Mouse (Mus musculus) cerebellum, adult 9-10 months (tissue): ENCODE measurements around the gene Pitx1.

Source experiments
- DNase-seq: peaks from one replicate; pipeline ENCODE4 v3.0.0; 2022

The Pitx1 gene

DNA sequence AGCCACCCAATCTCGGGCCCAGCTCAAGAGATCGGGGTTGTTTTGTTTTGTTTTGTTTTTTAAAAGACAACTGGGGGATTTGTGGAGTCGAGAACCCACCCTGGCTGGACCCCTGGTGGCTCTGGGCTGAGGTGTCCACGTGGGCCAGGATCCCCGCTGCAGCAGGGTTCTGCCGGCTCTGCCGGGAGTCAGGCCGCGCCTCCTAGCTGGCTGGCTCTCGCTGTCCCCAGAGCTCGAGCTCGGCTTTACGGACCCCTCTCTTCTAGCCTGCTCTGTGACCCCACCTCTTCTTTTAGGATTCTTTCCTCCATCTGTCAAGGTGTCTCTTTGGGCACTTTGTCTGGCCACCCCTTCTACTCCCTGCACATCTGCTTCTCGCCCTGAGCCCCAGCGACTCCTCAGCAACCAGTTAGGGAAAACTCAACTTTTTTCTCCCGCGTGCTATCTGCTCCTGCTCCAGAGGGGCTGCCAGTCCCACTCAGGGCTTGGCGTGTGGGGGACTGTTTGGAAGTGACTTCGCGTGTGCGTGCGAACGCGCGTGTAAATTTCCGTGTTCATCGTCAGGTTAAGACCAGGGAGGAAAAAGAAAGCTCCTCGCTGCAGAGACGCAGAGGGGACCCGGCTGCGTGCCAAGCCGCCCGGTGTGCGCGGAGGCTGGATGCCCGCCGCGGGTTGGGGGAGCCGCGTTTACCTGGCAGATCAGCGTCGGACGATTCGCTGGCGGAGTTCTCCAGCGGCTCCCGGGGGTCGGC lies 5.7 kb downstream of the Pitx1 start:
- no peak for DNase-seq

DNA sequence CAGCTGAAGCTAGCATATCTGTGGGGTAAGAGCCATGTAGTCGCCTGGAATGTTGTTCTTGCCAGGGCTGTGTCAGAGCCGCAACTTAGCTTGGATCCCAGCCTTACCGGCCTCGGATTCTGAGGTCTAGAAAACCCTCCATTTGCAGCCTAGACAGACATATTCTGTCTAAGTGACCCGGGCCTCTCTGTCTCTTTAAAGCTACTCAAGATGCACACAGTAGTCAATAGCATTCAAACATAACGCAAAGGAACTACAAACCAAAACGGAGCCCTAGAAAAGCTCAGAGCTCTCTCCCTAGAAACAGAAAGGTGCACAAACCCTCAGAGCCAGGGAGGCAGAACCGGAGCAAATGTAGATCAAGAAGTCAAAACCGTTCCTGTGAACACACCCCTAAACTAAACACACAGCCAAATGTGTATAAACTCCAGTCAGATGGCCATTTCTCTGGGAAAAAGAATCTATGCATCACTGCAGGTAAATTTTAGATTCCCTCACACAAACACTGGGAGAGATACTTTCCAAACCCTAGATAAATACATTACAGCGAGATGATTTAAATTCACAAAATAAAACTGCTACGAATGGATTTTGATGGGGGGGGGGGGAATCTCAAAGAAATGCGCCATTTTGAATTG lies 6.9 kb downstream of the Pitx1 start:
- DNase-seq = no peak

DNA sequence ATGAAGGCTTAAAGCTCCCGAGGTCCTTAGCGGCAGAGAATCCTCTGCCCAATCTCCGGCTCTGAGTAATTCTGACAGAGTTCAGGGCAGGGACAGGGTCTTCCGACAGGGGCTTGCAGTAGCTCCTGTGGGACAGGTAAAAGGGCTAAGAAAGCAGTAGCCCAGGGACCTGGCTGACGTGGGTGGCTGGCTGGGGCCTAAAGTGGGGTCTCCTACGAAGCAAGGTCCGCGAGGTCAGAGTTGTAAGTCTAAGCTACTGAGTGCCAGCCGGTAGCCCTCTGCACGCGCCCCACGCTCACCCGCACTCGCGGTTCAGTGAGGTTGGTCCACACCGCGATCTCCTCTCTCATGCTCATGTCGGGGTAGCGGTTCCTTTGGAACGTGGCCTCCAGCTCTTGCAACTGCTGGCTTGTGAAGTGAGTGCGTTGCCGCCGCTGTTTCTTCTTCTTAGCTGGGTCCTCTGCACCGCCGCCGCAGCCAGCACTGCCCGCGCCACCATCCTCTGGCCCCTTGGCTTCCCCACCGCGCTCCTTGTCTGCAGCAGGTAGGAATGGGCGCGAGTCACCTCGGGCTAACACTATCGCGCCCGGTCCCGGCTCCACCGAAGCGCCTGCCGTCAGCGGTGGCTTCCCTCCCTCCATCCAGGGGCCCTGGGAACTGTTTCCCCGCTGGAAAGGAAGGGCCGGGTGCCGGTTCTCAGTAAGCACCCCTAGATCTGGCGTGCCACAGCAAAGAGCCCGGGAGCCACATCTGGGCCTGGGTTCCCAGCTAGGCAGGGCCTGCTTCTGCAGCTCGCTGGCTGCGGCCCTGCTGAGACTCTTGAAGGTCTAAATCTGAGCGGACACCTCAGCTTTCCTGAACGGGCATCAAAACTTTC lies 7.6 kb downstream of the Pitx1 start:
- DNase-seq = no peak

DNA sequence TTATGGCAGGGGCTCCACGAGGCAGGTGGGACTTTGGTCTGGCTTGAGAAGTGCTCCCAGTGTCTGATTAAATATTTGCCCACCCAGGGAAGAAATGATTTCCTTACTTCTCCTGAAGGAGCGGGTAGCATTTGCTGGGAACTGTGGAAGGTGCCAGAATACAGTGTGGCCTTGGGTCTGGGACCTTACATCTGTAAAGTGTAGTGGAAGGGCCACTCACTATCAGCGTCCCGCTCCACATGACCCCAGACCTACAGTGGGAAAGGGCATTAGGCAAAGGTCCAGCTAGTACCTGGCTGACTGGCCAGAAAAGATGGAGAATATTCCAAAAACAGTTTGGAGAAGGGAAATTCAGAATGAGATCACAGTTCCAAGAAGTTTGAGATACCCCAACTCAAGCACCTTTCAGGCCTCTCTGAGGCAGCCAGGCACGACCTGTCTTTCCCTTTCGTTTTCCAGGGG lies 8.3 kb downstream of the Pitx1 start:
- DNase-seq = no peak

DNA sequence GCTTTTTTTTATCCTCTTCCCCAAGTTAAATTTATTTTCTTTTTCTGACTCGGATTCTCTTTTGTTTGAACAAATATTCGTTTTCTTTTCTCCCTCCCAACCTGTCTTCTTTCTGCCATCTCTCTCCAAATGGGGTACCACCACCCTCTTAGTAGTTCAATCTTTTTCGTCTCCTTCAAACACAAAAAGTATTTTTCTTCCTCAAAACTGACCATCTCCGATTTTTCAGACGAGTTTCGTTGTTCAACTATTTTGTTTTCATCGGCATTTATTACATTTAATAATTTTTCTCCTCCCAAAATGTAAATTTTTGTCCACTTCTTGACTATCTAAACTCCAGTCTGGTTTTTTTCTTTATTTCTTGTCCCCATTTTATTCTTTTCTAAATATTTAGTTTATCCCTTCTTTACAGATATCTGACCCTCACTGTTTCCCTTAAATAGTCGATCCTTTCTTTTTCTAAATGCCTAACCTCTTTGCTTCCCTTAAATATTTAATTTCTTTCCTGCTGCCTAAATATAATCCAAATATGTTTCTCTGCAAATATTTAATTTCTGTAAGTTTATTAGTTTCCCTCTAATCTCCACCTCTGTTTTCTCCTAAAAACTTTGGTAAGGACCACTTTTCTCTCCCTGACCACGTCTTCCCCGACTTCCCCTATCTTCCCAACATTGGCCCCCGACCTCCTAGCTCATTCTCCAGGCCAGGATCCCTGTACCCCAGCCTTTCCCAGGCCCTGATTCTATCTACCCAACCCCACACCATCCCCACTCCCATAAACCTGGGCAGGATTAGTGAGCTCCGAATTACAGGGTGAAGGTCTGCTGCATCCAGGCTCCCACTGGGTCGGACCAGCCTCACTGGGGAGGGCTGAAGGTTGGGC lies 9.0 kb downstream of the Pitx1 start:
- no peak for DNase-seq

DNA sequence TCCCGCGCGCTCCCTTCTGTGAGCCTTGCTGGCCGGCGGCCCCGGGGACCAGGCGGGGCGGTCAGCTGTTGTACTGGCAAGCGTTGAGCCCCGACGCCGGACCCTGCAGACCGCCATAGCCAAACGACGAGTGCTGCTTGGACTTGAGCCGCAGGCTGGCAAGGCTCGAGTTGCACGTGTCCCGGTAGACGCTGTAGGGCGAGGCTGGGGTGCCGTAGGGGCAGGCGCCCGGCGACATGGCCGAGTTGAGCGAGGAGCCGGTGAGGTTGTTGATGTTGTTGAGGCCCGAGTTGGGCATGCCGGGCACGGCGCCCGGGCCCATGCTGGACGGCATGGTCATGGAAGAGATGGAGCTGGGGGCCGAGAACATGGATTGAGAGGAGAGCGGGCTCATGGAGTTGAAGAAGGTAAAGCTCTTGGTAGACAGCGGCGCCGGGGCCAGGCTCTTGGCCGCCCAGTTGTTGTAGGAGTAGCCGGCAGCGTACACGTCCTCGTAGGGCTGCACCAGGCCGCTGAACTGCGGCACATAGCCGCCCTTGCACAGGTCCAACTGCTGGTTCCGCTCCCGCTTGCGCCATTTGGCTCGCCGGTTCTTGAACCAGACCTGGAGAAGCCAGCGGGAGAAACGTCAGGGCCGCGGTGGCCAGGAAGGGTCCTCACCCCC lies 9.9 kb downstream of the Pitx1 start:
- no peak for DNase-seq

DNA sequence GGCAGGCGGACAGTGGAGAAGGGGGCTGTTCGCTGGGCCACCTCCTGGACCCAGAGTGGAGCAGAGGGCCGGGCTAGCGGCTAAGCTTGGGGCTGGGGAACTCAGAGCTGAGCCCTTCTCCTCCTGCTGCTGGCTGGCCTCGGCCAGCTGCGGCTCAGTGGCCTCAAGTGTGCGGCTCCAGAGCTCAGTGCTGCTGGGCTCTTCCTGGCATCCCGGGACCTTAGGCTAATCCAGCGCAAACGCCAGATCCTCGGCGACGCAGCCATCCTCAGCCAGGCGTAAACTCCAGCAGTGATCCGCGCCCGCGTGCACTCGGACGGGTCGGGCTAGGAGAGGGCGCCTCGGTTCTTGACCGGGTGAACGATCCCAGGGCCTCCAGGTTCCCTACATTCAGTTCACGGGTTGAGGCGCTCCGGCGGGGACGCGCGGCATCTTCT lies 10.7 kb downstream of the Pitx1 start:
- DNase-seq = no peak

DNA sequence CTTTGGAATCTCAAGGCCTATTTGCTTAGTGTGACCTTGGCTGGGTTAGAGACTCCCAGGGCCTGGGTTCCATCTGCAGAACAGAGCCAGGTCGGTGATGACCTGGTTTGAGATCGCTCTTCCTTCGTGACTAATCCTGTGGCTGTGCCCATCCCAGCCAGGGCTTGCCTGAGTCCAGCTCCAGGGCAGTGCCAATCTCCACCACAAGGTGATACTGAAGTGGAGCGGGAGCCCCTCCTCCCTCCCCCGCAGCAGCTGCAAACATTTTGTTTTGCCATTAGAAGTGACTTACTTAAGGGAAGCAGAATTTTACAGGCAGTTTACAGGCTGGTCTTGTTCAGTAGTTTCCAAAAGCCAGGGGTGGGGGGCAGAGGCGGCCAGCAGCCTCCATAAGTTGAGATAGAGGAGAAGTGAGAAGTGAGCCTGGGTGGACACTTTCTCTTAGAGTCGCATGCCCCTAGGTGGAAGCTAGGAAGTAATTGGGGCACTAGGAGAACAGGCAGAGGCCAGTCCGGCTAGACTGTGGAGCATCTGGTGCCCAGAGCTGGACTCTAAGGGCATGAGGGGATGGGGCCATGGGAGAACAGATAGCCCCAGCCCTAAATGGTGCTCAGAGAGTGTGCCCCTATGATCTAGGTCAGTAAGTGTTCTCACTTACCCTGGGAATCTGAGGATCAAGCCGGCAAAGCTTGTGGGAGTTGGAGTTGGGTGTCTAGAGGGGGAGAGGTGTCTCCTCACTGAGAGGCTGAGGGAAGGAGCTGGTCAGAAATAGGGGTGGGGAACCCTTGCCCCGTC lies 11.6 kb downstream of the Pitx1 start:
- DNase-seq = no peak

DNA sequence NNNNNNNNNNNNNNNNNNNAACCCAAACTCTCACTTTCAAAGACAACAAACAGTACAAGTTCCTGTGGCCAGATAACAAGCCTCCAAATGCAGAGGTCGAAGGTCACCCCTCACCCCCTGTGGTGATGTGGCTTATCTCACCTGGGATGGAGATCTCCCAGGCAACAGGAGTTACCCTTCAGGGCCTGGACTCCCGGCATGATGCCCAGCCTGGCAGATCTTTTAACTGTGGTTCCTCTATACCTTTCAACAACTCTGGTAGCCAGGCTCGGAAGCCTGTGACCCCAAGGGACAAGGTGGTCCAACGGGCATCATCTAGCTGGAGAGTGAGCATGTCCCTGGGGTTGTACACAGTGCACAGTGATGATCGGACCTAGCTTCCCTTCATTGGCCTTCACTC lies 13.5 kb downstream of the Pitx1 start:
- no peak for DNase-seq

DNA sequence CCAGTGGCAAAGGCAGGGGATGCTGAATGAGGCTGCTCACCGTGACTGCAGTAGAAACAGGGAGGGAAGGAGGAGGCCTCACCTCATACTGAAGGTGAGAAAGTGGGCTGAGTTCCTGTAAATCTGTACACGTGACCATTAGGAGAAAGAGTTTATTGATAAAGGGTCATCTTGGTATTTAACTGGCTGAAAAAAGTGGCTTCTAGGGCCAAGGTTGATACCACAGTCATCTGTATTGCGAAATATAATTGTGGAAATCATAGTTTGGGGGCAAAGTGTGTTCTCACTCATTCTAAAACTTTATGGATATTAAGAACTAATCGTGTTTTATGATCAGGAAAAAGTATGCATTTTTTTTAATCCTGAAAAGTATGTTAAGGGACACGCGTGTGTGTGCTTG lies 21.2 kb downstream of the Pitx1 start:
- no peak for DNase-seq

DNA sequence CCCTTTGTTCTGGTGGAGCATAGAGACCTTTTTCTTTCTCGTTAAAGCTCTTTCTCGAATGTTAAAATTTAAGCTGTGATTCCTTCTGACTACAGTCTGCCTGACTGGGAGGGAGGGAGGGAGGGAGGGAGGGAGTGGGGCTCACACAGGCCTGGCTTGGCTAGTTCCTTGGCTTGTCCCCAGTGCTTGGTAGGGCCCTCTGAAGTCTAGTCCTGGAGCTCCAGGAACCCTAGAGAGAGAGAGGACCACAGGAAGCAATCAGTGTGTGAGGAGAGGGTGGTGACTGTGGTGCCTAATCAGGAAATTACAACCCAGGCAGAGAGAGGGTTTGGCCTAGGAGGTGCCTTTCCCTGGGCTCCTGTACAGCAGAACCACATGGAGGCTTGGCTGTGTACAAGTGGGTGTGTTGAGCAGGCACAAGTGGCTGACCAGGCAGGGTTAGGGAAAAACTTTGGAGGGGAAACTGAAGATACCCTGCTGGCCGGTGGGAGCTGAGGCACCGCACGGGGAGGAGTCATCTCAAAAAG lies 22.4 kb downstream of the Pitx1 start:
- DNase-seq = no peak

DNA sequence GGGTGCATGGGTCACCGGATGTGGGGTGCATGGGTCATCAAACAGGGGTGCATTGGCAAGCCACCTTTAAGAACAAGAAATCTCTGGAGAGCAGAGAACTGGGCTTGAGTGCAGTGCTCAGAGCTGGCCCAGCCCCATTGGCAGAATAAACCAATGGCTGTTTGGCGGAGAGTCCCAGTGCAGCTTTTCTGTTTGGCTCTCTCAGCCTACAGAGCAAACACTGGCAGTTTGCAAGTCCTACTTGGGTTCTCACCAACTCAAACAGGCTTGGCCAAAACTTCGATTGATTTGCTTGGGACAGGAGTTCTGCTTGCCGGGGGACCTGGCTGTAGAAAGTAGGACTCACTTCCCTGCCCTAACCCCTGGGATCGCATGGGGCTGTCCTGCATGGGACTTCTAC lies 25.0 kb downstream of the Pitx1 start:
- DNase-seq = no peak

DNA sequence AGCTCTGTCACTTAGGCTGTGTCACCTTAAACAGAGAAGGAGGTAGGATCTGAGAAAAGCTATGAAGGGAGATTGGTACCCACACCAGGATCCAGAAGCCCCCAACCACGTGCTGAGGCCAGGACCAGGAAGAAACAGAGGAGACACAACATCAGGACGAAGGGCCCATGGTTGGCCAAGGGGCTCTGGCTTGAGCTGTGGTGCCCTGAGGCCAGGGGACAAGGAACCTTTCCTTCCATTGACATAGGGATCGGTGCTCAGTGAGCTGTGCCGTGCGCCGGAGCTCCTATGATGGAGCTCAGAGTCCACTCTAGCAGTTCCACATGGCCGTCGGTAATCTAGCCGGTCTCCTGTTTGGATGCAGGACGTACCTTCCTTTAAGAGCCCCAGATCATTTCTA lies 26.3 kb downstream of the Pitx1 start:
- no peak for DNase-seq

DNA sequence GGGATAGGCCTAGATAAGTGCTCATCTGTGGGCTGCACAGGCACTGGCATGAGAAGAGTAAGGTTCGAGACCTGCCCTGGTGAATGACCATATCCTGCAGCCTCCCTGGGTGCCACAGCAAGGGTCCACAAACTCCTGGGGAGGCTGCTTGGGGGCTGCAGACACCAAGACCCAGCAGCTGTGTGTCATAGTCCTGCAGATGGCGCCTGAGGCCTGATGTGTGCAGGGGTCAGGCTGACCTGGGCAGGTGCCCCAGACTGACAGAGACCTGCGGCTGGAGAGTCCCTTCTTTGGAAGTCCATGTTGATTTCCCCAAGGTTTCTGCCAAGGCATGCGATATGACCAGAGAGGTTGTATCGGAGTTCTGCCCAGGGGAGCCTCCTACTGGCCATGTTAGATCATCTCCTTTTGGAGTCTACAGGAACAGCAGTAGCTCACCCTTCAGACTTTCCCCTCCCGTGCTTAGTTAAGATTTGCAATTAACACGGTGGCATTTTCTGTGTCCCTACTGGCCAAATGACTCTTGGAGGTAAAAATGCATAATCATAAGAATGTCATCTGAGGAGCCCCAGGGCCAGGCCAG lies 26.9 kb downstream of the Pitx1 start:
- no peak for DNase-seq

DNA sequence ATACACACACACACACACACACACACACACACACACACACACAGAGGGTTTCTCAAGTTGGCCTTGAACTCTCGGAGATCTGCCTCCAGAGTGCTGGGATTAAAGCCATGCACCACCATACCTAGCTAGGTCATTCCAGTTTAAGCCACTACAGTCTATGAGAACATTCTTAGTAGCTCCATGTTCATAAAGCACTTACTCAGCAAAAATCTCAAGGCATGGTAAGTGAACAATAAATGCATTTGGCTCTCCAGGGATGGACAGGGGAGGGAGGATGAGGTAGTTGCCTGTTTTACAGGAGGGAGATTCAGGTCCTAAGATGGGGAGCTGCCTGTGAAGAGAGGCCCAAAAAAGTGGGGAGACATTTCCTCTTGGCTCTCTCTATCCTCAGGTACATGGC lies 32.0 kb downstream of the Pitx1 start:
- no peak for DNase-seq

DNA sequence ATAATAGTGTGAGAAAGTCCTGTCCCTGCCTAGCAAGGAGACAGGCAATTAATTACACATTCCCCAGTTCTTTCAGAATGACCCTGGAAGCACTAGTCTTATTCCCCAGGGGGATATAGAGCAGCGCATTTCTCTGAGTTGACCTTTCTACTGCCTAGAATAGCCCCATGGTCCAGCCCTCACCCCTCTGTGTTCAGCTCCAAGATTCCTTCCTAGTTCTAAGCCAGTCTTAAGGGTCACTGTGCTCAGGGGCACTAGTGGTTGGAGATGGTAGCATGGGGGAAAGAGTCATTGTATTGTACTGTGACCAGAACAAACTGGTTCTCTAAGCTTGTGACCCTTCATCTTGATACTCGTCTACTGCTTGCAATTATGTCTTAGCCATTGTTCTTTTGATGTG lies 34.7 kb downstream of the Pitx1 start:
- no peak for DNase-seq

DNA sequence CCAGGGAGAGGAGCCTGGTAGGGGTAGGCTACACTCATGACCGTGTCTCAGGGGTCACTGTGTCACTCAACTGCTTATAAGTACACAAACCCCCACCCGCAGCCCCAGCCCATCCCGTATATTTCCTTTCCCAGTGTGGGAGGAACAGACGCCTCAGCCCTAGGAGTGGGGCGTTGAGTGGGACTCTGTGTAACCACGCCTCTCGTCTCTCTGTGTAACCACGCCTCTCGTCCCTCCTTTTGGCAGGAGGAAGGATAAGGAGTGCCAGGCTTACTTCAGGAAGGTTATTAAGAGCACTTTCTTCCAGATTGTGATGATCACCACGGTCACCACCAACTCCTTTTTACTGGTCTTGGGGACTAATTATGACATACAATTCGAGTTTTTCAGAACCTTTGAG lies 49.9 kb downstream of the Pitx1 start:
- DNase-seq = no peak

DNA sequence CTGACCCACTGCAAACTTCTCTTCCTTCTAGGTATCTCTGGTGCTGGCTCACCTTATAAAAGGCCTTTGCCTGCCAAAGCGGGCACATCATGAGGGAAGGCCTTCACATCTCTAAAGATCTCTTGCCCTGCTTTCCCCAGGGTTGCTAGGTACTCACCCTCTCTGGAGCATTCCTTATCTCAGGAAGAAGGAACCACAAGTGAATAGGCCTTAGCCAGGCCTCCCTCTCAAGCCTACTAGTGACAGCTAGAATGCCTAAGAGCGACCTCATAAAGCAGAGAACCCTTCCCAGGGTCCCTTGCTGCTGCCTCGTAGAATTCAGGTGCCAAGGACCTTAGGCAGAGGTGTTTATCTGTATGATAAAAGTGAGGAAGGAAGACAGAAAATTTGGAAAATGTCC lies 51.7 kb downstream of the Pitx1 start, which contains the start of gene Catsper3:
Gene Catsper3, plus strand, starts transcription at position 301 of the 400 bp plus-strand sequence.
- no peak for DNase-seq

DNA sequence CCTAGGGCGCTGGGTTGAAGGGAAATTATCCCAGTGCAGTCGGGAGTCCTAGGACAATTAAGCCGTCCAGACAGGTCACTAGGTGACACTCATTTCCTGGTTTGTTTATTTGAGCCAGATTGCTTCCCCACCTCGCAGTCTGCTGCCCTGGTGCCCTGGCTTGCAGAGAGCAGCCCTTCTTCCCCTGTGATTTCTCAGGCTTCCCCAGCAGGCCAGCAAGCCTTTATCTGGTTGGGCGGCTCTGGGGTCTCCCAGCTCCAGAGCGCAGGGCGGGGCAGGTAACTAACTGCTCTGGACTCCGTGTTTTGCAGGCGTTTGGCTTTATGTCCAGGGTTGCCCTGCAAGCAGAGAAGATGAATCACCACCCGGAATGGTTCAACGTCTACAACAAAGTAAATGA lies 60.9 kb downstream of the Pitx1 start:
- DNase-seq = no peak
